Mouse (Mus musculus): ENCODE data around the gene 5730507C01Rik. TPM values are rescaled to one million over a fixed set of nuclear protein-coding genes. Genes with fewer than 3 reads are reported as not detected.
"Not testable (repeated sequence)": the region's sequence is repeated elsewhere in the genome, so short reads cannot be mapped to it uniquely, and the experiment has no call there.

5730507C01Rik gene
- not detected in 2 replicates for total RNA-seq (2017)

- ATAC-seq (replicated peaks; ENCODE audit: low read depth, poor library complexity, severe bottlenecking) = no peak
These were observed at the start of gene 5730507C01Rik for GRCm38 (mm10) chr12:18514171-18514570. 5730507C01Rik (plus strand) TSS chr12:18514510.

GRCm38 (mm10) chr12:18514616-18515015 lies 306 bp downstream of the 5730507C01Rik start:
- not testable (repeated sequence) for ATAC-seq (replicated peaks; ENCODE audit: low read depth, poor library complexity, severe bottlenecking)

- not testable (repeated sequence) for ATAC-seq (replicated peaks; ENCODE audit: low read depth, poor library complexity, severe bottlenecking)
These were observed 767 bp downstream of the 5730507C01Rik start for GRCm38 (mm10) chr12:18515077-18515476.
